Mouse (Mus musculus) adrenal gland, postnatal 25 days (tissue): ENCODE data around the gene Gramd1a. TPM values are rescaled to one million over a fixed set of nuclear protein-coding genes. Genes with fewer than 3 reads are reported as not detected.

Experiments used
- DNase-seq: peaks from one replicate; pipeline ENCODE4 v3.0.0; 2021; ENCODE audit warnings: mixed read lengths
- long read RNA-seq: library from polyadenylated mRNA; stranded (forward); transcript quantifications from one replicate; pipeline ENCODE4 v2.0.0, GENCODE M21; 2021
- total RNA-seq: library from RNA; stranded (reverse); gene quantifications from 2 replicates; pipeline ENCODE4 v1.2.3, GENCODE M21; 2021

Gramd1a gene
- total RNA-seq, result 42.9 and 50.5 TPM in 2 replicates
- long read RNA-seq, partial matches to known transcripts, result 17 of 40 reads
- long read RNA-seq, other reads (novel, unspliced or antisense), result 23 of 40 reads

- no peak for DNase-seq
Measured at GRCm38 (mm10) chr7:31155296-31156033, at the start of gene Gramd1a. Gene Gramd1a (minus strand): TSS chr7:31155896.

- no peak for DNase-seq
Measured at GRCm38 (mm10) chr7:31195591-31196307, 40.1 kb upstream of the Gramd1a start.

- DNase-seq, result no peak
Measured at GRCm38 (mm10) chr7:31184711-31185110, 29.0 kb upstream of the Gramd1a start.

DNA sequence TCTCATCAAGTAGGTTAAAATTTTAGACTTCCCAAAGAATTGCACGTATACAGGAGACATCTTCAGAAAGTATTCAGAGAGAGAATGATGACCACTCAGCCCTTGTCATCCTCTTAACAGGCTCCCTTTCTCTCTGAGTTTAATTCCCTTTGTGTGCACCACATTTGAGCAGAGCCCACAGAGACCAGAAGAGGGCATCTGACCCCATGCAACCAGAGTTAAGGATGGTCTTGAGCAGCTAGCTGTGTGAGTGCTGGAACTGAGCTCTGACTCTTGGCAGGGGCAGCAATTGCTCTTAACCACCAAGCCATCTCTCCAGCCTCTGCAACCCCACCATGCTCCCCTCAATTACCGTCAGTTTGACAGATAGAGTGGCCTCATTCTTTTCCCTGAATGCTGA is 27.2 kb upstream of the Gramd1a start:
- DNase-seq, result no peak

GRCm38 (mm10) chr7:31176886-31177763 is 21.4 kb upstream of the Gramd1a start:
- DNase-seq, result peak; percentile 64

- DNase-seq, result no peak
Measured at GRCm38 (mm10) chr7:31175096-31175495, 19.4 kb upstream of the Gramd1a start.

DNA sequence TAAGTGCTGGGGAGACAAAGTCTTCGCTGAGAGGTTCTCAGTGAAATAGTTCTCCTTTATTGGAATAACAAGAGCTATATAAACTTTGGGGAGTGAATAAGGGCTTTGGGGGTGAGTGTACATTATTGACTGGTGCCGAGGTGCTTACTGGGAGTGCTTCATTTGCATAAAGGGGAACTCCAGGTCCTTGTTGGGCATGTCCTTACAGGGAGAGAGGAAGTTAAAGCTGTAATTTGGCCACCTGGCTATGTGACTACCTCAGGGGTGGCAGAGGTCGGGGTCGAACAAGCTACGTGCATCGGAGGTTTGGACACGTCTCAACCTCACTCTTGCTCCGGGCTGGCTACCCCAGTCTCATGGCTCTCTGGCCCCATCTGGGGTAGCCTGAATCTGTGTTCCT is 18.8 kb upstream of the Gramd1a start:
- DNase-seq, result no peak

- peak; percentile 52 for DNase-seq
Measured at GRCm38 (mm10) chr7:31172238-31172637, 16.5 kb upstream of the Gramd1a start.

- DNase-seq, result no peak
Measured at GRCm38 (mm10) chr7:31170520-31170919, 14.8 kb upstream of the Gramd1a start.

GRCm38 (mm10) chr7:31168412-31168811 is 12.7 kb upstream of the Gramd1a start:
- DNase-seq, result no peak

DNA sequence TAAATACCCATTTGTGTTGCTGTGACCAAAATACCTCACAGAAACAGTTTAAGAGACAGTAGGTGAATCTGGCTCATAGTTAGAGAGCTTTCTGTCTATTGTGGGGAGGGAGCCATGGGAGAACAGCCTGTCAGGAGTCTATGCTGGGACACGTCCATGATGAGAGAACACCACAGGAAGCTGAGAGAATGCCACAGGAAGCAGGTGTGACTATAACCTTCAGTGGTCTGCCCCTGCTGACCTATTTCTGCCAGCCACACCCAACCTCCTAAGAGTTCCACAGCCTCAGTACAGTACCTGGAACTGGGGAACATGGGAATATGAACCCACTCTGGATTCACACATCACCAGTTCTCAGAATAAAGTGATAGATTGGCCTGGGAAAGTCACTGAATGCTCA is 9.1 kb upstream of the Gramd1a start:
- DNase-seq, result no peak

DNA sequence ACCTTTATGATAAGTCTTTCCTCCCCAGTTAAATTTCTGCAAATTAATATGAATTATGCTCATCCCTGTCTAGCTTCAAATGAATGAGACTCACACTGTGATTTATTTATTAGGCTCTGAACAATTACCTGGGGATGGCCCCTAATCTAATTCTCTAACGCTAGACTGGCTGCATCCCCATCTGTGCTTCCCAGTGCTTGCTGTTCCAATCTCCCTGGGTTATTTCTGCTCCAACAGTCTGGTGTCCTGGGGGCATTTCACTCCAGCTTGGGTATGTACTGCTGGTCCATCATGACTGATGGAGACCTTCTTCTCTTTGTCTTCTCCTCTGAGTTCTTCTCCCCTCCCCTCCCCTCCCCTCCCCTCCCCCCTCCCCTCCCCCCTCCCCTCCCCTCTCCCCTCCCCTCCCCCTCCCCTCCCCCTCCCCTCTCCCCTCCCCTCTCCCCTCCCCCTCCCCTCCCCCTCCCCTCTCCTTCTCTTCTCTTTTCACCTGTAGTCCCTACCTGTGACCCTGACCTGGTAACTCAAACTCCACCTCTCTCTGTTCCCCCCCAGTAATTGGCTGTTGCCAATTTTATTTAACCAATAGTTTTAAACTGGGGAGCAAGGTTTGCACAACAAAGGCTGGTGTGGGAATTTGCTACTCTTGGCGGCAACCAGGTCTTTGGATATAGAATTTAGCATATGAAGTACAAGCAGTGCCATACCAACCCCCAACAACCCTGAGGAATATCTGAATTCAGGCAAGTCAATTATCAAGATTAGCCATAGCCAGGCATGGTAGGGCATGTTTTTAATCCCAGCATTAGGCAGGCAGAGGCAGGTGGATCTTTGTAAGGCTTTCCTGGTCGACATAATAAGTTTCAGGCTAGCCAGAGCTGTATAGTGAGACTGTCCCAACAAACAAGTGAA is 8.2 kb upstream of the Gramd1a start:
- no peak for DNase-seq

- DNase-seq, result no peak
Measured at GRCm38 (mm10) chr7:31162324-31162723, 6.6 kb upstream of the Gramd1a start.

- no peak for DNase-seq
Measured at GRCm38 (mm10) chr7:31161831-31162230, 6.1 kb upstream of the Gramd1a start.

DNA sequence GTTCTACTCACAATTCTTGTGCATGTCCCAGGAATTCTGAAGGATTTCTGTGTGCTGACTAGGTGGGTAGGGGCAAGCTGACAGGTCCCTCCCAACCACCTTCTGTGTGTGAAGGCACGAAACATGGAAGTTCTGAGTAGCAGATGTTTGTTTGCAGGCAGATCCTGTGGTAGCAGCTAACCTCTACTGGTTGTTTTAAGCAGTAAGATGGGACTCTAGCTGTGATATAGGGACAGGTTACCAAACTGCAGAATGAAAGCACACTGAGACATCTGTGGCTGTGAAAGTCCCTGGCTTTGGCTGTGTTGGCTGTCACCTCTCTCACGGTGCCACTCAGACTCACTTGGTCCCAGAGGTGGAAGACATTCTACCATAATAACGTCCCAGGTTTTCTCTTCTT is 5.5 kb upstream of the Gramd1a start:
- no peak for DNase-seq

- no peak for DNase-seq
Measured at GRCm38 (mm10) chr7:31160763-31161162, 5.1 kb upstream of the Gramd1a start.

DNA sequence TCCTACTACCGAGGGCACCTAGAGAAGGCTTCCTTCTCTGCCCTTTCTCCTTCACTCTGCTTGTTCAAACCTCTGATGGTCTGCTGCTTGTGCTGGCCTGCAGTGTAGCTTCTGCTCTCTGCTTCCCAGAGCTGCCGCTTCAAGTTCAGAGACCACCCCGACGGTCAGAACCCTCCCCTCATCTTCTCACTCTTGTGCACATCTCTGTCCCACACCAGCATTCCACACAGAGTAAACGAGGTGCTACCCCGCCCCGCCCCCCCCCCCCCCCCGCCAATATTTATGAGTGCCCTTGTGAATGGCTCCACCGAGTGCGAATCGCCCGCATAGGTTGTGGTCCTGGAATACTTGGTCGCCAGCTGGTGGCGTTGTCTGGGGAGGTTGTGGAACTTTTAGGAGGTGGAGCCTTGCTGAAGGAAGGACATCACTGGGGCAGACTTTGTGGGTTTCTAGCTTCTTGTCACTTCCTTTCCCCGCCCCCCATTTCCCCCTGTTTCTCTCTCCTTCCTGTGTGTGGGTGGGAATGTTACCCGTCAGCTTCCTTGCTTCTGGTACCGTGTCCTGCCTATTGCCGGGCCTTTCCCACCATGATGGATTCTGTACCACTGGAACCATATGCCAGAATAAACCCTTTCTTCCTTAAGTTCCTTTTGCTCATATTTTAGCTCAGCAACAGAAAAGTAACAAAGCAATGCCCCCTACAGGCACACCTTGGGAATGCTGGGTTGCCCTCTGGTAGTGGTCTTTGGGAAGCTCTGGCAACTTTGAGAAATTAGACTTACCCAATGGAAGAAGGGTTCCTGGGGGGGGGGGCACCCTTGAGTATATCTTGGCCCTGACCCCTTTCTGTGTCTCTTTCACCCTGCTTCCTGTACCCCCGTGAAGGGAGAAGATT is 585 bp upstream of the Gramd1a start:
- no peak for DNase-seq

DNA sequence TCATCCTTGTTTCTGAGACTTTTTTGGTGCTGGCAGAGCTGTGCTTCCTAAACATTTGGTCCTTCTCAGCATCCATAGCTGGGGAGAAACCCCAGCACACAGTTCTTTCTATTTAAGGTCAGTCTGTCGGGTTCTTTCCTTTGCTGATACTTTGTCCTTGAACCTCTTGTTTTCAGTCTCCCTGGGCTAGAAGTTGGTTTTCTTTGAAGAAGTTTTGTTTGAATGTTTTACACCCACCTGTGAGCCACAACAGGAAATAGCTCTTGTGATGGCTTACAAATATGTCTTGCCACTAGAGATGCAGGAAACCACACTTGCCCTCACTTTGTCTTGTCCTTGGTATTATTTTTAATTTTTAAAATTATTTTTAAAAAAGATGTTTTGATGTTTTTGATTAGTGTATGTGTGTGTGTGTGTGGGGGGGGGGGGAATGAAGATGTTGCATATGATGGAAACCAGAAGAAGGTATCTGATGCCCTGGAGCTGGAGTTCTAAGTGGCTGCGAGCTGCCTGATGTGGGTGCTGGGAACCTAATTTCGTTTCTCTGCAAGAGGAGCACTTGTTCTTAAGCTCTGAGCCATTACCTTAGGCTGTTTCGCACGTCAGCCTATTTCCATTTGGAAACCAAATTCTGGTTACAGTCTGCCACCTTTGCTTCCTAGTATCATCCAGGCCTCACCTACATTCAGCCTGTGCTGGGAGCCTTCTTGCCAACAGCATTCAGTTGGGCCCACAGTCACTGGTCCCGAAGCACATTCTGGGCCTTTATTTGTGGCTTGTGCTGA is 2.0 kb downstream of the Gramd1a start:
- DNase-seq, result no peak
